Mouse (Mus musculus) right cerebral cortex, adult 18-20 months (tissue): ENCODE measurements at regions not wholly inside any gene's neighbourhood (a gene's known extent, or its start where the extent isn't known, plus 50 kb on each side); places are given as distances from the start of the nearest gene placed in this dataset.
"Not testable (repeated sequence)": the region's sequence is repeated elsewhere in the genome, so short reads cannot be mapped to it uniquely, and the experiment has no call there.

ENCODE experiments used
- DNase-seq: peaks from one replicate; pipeline ENCODE4 v3.0.0; 2022; ENCODE audit warnings: mixed read lengths

DNA sequence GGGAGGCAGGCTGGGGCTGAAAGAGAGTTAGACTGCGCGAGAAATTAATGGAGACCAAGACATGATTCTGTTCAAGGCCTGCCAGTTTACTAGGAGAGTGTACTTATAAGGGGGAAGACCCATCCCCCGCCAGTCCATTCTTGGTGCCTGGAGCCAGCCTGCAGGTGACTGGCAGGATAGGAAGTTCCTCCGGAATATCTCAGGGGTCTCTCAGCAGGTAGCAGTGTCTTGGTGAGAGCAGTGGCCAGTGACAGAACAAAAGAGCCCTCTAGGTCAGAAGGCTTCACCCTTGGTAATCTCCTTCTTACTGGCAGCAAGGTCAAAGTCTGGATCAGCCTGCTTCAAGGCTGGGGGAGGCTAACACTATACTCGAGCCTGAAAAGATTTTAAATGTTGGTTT is 83.7 kb upstream of the Zfp804b start:
- DNase-seq = no peak

DNA sequence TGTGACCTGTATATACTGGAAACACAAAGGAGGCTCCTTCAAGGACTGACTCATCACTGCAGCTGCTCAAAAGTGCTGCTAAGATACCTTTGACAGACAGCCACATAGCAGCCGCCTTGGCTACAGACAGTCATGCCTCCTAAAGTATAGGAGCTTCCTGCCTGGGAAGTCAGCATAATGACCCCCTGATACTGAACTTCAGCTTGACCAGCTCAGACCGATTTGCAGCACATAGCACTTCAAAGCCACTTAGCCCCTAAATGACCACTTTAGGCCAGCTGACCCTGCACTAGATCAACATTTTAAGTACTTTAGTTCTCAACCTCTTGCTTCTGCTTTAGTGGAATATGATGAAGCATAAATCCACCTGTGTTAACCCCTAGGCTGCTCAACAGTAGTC is 91.9 kb upstream of the Zfp804b start:
- no peak for DNase-seq

DNA sequence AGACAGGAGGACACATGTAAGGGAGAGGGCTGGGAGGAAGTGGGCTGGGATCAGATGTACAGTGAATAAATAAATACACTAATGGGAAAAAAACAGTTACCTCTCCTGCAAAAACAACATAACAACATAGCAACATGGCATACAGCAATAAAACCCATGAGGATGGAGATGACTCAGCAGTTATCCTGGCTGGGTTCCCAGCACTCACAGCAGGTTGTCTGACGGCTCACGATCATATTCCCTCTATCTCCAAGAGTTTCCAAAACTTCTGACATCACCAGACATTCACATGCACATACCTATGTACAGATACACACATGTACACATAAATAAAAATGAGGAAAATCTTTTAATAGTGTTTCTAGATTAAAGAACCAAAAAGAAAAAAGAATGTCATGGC is 103.4 kb upstream of the Zfp804b start:
- no peak for DNase-seq

DNA sequence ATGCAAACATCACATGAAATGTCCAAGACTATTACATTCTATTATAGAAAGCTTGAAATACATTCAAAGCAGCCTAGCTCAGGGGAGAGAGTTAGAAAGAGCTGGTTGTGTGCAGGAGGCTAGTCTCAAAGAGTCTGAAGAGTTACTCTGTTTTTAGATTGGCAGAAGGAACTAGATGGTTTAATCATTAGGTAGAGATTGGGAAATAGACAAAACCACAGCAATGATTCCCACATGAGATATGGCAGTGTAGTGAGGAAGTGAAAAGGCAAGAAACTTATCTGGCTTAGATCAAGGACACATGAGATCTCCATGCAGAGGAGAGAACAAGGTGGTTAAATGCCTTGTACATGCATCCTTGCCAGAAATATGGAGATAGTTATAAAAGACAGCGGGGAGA is 110.3 kb upstream of the Zfp804b start:
- DNase-seq = no peak

DNA sequence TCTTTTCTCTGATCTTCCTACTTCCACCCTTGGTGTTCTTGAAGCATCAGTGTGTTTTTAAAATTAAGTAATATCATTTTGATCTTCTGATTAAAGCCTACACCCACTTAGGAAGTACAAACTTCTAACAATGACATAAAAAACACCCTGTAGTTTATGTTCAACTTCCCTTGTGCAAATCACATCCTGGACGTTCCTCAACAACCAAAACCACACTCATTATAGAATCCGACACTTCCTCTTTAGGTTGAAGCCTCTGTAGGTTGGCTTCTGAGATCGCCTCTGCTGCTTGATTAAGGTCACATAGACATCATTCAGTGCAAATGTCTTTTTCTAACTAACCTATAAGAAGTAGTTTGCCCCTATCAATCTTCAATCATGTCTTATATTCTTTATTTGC is 112.5 kb upstream of the Zfp804b start:
- DNase-seq = no peak

DNA sequence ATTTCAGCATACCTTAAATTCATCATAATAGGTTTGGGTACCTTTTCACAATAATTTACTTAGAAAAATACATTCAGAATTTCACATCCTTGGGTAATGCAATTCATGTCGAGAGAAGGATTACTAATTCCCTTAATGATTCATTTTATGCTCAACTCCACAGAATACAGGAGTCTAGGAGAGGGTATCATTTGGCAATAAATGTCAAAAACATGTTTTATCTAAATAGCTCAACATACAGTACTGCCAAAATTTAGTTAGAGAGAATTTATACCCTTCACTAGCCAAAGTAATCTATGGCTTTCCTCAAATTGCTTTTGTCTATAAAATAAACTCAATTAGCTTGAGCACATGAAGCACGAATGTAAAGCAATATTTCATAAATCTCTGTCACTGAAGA is 144.6 kb upstream of the Zfp804b start:
- no peak for DNase-seq

DNA sequence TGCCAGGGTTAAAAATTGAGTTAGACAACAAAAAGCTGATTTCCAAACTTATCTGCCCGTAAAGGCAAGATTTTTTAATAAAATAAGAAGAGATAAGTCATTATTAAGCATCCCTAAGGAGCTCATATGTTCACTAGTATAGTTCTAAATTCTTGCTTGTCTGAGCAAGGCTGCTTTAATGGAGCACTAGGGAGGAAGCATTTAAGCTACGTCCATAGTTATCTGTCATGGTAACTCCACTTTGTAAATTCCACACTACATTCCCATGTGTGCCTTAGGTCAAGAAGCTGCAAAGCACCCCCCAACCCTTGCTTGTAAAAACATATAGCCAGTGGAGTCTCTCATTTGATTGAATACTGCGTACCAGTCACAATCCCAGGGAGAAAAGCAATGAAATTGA is 145.0 kb upstream of the Zfp804b start:
- DNase-seq = no peak

DNA sequence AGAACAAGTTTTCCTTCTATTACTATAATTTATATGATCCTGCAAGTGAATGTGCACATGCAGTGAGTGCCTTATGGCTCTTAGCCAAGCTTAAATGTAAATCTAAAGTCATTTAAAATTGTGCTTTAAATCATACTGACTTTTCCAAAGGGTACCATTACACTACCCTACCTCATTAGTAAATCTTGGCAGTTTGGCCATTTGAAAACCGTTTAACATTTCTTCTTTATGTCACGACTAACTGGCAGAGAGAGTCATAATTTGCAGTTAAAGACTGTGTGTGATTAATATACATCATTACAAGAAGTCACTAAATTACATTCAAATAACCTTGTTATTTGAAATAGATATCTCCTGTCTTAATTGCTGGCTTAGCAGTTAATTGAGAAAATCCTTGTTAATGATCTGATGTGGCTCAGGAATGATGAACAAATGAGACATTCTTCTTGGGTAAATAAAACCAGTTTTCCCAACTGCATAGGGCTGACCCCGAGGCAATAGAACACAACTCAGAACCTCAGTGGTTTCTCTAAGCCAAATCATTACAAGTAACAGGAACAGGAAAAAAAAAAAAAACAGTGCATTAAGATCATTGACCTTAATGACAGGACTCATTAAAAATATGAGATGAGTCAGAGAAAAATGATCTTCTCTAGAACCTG is 173.1 kb upstream of the Zfp804b start:
- DNase-seq = no peak

DNA sequence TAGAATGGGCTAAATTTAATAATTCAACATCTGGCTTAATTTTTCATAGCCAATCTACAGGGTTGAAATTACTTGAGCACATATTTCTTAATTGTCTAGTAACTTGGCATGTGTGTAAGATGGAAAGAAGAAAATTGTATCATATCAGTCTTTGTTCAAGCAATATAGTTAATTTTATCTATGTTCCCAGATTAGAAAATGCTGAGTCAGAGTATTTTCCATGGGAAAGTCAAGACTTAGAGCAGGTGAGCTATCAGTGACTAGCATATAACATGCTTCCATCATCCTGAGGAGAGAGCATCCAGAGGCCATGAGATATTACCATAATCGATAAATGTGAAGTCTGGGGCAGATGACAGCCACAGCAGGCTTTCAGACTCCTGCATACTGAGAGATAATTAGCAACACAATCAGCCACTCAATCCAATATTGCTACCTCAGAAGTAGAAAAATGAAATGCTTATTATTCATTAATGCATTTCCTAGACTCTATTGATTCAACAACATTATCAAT is 188.2 kb upstream of the Zfp804b start:
- no peak for DNase-seq

DNA sequence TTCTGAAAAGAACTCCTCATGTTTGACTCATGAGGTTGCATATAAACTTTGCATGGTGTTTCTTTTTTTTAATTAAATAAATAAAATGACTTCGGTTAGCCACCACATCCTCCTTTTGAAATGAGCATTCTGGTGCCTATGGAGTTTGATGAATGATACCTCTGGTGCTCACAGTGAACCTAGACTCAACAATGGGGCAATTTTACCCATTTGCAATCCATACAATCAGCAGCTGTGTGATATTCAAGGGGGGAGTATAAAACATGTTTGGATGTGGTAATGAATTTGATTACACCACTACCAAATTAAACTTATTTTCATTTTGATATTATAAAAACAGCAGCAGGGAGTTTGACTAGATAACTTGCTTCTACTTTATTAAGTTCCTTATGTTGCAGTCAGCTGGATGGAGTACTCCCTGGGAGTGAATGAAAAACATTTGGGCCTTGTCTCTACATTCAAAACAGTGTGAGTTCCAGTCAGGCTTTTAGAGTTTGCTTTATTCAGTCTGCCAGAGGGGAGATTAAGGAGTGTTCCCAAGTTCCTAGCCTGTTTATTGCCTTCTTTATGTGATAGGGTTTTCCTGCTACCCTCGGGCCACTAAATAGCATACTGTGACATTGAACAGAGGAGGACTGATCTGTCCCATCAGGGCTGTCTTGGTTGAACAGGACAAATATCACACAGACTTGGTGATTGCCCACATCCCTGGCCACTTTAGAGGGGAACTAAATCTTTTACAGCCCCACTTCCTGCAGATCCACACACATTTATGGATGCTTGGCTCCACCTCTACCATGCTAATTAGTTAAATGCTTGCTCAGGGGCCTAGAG is 195.5 kb upstream of the Zfp804b start:
- no peak for DNase-seq

DNA sequence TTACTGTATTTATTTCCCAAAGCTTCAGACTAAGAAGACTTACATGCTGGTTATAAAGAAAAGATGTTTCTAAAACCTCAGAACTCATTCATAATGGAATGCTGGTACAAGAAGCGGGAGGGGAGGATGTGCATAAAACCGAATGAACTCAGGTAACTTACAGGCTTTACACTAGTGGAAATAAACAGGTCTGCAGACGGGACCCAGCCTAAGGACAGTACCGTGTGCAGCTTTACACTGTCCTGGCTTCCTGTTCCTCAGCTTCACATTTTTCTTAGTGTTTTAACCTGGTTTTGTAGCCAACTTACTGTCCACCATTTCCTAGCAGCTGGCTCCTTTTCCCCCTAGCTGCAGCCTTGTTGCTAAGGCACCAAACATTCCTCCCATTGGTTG is 196.1 kb upstream of the Zfp804b start:
- DNase-seq = no peak

DNA sequence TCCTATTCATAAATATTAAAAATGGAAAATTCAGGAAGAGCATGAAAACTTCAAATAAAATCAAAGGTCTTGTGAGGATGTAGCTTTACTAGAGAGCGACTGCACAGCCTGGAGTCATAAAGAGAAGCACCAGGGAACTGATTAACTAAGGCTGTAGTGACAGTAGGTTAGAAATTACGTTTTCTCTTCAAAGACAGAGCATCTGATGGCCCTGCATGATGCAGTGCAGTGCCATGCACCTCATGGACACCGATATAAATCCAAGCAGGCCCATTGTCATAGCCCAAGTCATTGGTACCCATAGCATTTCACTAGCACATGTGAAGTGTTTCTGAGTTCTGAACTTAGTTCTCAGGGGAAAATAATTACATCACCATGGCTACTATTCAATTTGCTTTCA is 199.3 kb upstream of the Zfp804b start:
- no peak for DNase-seq

DNA sequence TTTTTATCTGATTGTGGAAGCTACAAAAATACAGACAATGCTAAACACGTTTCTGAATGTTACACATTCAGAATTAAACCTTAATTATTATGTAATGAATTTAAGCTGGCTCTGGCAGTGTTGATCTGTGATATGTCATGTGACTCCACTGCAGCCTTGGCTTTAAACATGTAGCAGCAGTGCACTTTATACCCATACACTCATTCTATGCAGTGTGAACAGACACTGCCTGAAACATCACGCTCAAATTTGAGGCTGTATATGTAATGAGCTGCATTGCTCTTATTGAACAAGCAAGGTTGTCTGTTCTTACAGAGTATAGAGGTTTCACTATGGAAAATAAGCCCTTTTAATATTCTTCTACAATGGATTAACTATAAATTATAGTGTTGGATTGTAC is 235.9 kb upstream of the Zfp804b start:
- DNase-seq = no peak

DNA sequence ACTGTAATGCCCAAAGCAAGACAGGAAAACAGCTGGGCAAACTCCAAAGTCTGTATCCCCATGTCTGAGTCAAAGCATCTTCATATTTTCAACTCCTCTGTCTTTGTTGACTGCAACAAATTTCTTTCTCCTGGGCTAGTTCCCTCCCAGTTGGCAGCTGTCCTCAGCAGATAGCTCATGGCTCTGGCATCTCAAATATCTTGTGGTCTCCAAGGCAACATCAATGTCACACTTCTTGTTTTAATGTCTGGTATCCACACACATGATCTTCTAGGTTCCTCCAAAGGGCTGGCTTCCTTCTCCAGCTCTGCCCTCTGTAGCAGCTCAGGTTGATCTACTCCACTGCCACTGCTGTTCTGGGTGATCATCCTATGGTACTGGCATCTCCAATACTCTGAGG is 242.0 kb upstream of the Zfp804b start:
- no peak for DNase-seq

DNA sequence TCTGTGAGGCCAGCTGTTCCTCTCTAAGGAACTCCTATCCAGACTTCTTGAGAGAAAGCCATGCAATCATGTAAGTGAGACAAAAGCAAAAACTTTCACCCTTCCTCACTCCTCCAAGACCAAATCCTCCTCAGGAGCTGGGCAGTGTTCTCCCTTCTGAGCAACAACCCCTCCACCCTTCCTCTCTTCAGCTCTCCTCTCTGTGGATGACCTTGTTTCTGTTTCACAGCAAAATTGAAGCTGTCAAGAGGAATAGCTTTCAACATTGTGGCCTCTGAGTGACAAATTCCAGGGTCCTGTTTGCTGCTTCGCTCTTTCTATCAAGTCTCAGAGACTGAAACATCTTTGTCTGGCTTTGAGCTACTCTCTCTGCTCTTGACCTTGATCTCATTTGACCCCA is 255.9 kb upstream of the Zfp804b start:
- DNase-seq = no peak

DNA sequence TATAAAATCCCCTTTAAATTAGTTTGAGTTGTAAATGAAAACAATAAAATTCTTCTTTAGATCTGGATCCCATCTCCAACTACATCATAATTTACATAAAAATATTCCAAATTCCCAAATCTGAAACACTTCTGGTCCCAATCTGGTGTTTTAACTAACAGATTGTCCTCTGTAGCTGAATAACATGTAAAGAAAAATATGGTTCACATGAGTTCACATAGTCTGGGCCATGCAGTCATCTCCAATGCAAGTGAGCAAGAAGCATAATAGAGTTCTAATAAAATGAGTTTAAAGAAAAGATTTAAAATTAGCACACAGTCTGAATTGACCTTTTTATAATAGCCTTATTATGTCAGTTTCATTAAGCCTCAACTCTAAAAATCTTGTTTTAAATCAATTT is 263.0 kb upstream of the Zfp804b start:
- DNase-seq = no peak

DNA sequence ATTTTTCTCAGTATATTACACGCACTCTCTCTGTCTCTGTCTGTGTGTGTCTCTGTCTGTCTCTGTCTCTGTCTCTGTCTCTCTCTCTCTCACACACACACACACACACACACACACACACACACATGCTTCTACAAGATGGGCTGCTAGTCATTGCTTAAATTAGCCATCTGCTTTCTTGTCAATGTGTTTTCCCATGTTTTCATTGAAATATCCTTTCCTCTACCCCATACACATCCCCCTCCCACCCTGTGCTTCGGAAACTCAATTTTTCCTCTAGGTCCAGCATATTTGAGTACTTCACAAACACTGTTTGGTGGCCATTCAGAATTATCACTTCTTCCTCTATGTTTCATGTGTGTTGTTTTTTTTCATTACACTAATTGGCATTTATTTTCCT is 263.4 kb upstream of the Zfp804b start:
- DNase-seq = no peak

DNA sequence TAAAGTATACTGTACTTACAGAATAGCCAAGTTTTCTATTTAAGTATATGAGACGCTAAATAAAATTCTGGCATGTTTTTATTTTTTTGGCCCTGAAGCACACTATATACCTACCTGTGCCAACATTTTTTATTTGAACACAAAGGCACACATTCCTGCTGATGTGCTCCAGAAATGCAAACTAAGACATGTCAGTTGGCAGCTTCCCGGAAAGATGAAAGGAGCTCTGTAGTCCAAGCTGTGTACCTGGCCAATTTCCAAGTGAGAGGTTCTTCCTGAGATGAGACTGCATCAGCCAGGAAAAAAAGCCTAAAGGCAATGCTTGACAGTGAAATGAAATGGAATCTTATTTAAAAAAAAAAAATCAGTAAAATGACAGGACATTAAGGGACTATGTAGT is 305.0 kb upstream of the Steap4 start:
- DNase-seq = peak; percentile 19

DNA sequence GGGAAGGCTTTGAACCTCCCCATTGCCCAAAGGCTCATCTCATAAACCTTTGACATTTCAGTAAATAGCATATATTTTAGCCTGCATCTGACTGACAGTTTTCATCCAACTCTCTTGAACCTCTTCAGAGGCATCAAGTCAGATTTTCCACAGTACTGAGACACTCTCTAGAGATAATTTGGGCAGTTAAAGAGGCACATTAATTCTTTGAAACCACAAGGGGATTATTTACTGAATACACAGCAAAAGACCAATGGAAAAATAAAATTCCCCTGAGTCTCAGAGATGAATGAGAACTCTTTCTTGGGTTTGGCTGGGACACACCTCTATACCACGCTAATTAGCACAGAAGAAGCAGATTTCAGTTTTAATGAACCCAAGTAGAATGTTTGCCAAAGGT is 258.5 kb upstream of the Steap4 start:
- DNase-seq = no peak

DNA sequence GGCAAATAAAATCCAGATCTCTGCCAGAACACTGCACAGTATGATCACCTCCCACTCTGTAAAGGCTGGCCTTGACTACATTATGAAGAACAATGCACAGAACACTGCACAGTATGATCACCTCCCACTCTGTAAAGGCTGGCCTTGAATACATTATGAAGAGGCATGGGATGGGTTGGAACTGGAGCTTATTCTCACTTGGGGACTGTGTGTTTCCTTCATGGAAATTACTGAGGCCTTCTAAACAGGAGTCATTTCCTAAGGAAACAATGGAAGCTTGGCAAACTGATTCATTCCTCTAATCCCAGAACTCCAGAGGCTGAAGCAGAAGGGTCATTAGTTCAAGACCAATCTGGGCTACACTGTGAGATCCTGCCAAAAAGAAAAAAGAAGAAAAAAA is 240.7 kb upstream of the Steap4 start:
- no peak for DNase-seq

DNA sequence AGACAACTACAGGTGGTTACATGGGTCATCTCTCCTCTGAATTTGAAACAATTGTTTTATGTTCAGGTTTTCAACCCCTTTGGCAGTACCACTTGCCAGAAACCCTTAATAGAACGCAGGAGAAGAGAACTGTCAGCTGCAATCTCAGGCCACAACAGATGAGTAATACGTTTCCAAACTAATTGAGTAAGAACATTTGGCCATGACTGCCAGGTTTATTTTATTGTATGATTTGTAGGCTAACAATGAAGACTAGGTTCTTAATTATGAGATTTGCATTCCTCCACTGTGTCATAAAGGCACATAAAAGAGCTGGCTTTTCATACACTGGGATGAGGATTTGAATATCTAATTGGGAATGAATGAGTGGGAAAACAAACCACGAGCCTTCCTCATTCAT is 240.2 kb upstream of the Steap4 start:
- DNase-seq = no peak

DNA sequence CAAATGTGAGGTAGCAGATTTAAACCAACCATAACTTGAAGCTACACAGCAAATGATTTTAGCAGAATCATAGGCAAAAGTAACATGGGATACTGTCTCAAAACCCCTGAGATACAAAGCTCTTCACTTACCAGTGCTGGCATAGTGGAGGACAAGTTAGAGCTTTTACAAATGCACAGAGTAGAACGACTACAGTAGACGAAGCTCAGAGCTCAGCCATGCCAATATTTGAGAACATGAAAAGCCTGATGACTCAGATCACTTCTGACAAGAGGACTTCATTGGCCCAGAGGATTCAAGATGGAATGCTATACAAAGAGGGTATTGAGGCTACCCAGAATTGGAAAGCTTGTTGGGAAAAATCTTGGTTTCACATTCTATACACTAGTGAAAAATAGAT is 239.6 kb upstream of the Steap4 start:
- no peak for DNase-seq

DNA sequence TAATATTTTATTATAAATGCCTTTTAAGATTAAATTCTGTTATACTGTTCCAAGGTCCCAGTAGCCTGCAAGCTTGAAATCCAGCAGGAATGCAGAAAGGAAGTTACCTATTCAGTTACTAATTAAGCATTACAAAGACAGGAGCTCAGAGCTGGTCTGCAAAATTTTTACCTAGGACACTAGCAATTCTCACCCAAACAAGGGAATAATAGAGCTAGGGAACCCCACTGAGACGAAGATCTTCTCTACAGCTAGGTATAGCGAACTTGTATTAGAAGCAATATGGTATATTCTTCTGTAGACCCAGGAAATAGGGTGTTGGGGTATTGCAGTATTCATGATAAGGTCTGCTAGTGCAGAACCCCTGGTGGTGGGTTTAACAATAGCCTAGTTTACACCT is 227.7 kb upstream of the Steap4 start:
- DNase-seq = not testable (repeated sequence)

DNA sequence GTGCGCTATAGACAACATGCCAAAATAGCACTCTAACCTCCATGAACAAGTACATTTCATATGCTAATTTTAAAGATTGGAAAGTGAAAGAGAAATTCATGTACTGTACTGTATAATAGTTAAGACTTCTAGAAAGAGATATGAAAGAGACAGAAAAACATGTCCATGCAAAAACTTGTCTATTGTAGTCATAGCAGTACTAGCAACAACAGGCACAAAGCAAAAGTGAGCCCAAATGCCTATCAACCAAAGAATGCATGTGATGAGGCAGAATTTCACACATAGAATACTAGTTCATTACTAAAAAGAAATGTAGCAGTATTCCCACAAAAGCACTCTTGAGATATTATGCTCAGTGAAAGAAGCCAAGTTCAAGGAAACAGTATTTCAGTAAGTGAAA is 180.4 kb upstream of the Steap4 start:
- DNase-seq = no peak

DNA sequence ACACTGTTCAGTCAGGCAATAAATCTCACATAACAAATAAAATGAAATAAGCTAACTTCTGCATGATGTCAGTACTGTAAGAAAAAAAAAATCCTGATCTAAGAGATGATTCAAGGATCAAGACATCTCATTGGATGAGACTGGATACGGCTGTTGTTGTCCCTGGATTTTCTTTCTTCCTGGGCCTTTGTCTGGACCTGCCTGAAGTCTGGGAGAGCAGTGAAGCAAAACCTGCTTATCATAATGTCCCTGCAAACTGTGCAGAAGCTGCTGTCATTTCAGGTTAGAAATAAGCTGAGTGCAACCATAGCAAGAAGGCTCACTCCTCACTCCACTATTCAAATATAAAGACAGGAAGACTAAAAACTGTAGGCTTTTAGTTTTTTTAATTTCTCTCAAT is 178.0 kb upstream of the Steap4 start:
- no peak for DNase-seq
